Mouse (Mus musculus) megakaryocyte, embryonic 14.5 days (primary cell): ENCODE measurements around the gene Rnf121.

Experiments used
- FLI1 ChIP-seq: IDR thresholded peaks from 2 replicates; pipeline ENCODE4 v1.6.1; 2012; ENCODE audit warnings: low read length, inconsistent platforms, mixed read lengths
- GATA1 ChIP-seq: IDR thresholded peaks from 3 replicates; pipeline ENCODE4 v1.6.1; 2012; ENCODE audit warnings: mixed read lengths, low read length, inconsistent platforms, borderline replicate concordance

DNA sequence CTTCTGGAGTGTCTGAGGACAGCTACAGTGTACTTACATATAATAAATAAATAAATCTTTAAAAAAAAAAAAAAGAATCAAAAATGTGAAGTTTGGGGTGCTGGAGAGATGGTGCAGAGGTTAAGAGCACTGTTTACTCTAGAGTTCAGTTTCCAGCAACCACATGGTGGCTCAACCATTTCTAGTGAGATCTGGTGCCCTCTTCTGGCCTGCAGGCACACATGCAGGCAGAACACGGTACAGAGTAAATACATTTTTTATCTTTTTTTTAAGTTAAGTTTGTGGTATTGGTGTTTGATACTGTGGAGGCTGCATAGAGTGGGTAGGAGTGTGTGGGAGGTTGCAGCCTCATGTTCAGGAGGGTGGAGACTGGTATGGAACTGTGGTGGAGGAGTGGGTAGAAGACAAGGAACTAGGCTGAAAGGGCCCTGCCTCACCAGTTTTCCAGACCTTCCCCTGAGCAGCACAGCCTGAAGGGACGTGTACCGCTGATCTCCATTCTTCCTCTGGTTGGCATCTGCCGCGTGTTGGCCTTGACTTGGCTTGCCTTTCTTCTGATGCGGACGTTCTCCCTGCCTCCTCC is 11.5 kb upstream of the Rnf121 start:
- no peak for TF ChIP-seq GATA1
- TF ChIP-seq FLI1, result no peak
